Comparison of ENCODE assay signal across 8 mouse cellular contexts in the genomic region with DNA sequence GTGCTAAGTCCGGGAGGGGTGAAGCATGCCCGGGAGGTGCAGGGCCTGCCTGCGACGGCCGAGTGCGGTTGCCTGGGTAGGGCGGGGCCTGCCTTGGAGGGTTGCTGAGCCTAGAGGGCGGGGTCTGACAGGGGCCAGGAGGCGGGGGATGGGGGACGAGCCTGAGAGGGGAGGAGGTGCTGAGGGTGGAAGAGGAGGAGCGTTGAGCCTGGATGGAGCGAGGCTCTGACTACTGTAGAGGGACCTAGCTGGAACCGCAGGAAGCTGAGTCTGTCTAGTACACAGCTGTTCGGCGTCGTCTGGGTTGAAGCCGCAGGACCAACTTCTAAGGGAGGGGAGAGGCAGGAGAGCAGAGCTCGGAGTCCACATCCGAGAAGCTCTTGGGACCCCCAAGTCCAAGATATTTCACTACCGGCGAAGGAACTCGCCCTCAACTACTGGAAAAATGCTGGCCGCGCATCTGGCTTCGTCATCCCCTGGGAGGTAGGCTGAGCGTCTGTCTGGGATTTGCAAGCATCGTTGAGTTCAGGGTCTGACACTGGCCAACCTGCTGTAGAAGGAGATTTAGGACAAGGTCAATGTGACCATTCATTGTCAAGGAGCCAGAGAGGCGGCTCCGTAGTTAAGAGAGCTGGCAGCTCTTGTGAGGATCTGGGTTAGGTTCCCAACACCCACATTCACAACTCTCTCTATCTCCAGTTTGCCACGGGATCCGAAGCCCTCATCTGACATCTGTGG. TPM values are rescaled to one million over a fixed set of nuclear protein-coding genes. Genes with fewer than 3 reads are reported as not detected.
DNase-seq lines count a peak whose midpoint lies in the region; ATAC-seq and TF ChIP-seq lines count a peak whose summit lies in the region.

A gene (plus strand): TSS at position 112 of the 738 bp plus-strand sequence.

- intact Hi-C loops in heart, postnatal 10 days (cut with DNase I), result no loop called here

- no peaks in the 10 kb centered on the region for H3K36me3 ChIP-seq in forebrain, embryonic 11.5 days (ENCODE audit: control insufficient read depth, insufficient read depth, low read length)
- no peaks in the 10 kb centered on the region for H3K36me3 ChIP-seq in lung, embryonic 14.5 days (ENCODE audit: insufficient read depth)

- no peak within 1 kb of the TSS for H3K27ac ChIP-seq in forebrain, embryonic 11.5 days (ENCODE audit: low read depth, low read length)
- H3K27ac ChIP-seq in lung, embryonic 14.5 days (ENCODE audit: low read depth), result no peak within 1 kb of the TSS; the same call in 1 of the 2 replicates

- WGBS in forebrain, embryonic 11.5 days, result 2% methylated on average over 31 of the region's 31 CpGs
- 1% methylated on average over 31 of the region's 31 CpGs for WGBS in lung, embryonic 14.5 days

- H3K4me2 ChIP-seq in forebrain, embryonic 11.5 days (ENCODE audit: low read depth, low read length, severe bottlenecking), result peak within 1 kb of the TSS; percentile 56
- peak within 1 kb of the TSS; percentile 78 for H3K4me2 ChIP-seq in lung, embryonic 14.5 days

- no peak; the same call in 1 of the 2 replicates for TF ChIP-seq CTCF in lung, embryonic 14.5 days (IDR thresholded peaks at IDR 0.05; ENCODE audit: low read depth)

- peak; percentile 96 for DNase-seq in ES-CJ7 (ENCODE audit: low read depth, low spot score)
- DNase-seq in c-Kit-positive CD71-positive TER-119-negative erythroid progenitor cells, embryonic 14.5 days (ENCODE audit: low read depth), result peak; percentile 78
- DNase-seq in forebrain, embryonic 11.5 days (ENCODE audit: low spot score), result peak; percentile 93
- DNase-seq in heart, postnatal 10 days, result peak; percentile 88 to 92
- peak; percentile 95 to 96 for DNase-seq in kidney, postnatal 36 days
- DNase-seq in lung, embryonic 14.5 days, result peak; percentile 90
- DNase-seq in thymus, postnatal 4 days, result peak; percentile 83

- peak; percentile 91 for ATAC-seq in forebrain, embryonic 11.5 days (replicated peaks; ENCODE audit: low FRiP score)
- ATAC-seq in lung, embryonic 14.5 days (ENCODE audit: insufficient read depth), result peak; percentile 93
- ATAC-seq in neutrophil, adult 5-6 weeks (ENCODE audit: extremely low read depth, insufficient number of reproducible peaks, low FRiP score, poor library complexity, severe bottlenecking), result peak; percentile 80

- H3K4me1 ChIP-seq in forebrain, embryonic 11.5 days (replicated peaks; ENCODE audit: control insufficient read depth, insufficient read depth, low read length), result peaks cover 16% of the 10 kb centered on the region
- peaks cover 38% of the 10 kb centered on the region for H3K4me1 ChIP-seq in lung, embryonic 14.5 days (ENCODE audit: insufficient read depth)

- peak within 1 kb of the TSS; percentile 30 for H3K4me3 ChIP-seq in forebrain, embryonic 11.5 days (ENCODE audit: low read depth, low read length)
- H3K4me3 ChIP-seq in lung, embryonic 14.5 days (ENCODE audit: low read depth, low read length), result peak within 1 kb of the TSS; percentile 36

- peak within 1 kb of the TSS; percentile 35; the same call in 1 of the 2 replicates for H3K9ac ChIP-seq in forebrain, embryonic 11.5 days (ENCODE audit: low read length)
- peak within 1 kb of the TSS; percentile 35; the same call in 1 of the 2 replicates for H3K9ac ChIP-seq in lung, embryonic 14.5 days

- H3K9me3 ChIP-seq in forebrain, embryonic 11.5 days (ENCODE audit: control insufficient read depth, low read length), result no peaks in the 10 kb centered on the region
- H3K9me3 ChIP-seq in lung, embryonic 14.5 days (ENCODE audit: low read depth, low read length), result no peaks in the 10 kb centered on the region

- H3K27me3 ChIP-seq in forebrain, embryonic 11.5 days (ENCODE audit: control insufficient read depth, insufficient read depth, low read length), result peaks cover 60% of the 10 kb centered on the region
- peaks cover 35% of the 10 kb centered on the region for H3K27me3 ChIP-seq in lung, embryonic 14.5 days (ENCODE audit: insufficient read depth, low read length)

RNA-seq across cellular contexts. Expression of the gene that starts here (rescaled TPM):
- polyA plus RNA-seq in forebrain, embryonic 11.5 days (2014; fragmentation: Nextera tagmentation; extraction: Ambion mirVana), result 1.5 and 1.6 TPM in 2 replicates
- 10 to 100 TPM; 11.6 to 14.7 TPM for total RNA-seq in heart, postnatal 10 days (2021)
- polyA plus RNA-seq in lung, embryonic 14.5 days (2014; fragmentation: Nextera tagmentation; extraction: Ambion mirVana), result 20.1 and 21.1 TPM in 2 replicates
- total RNA-seq in neutrophil, adult 5-6 weeks (2017), result not detected in 2 replicates

Comparison
In these comparisons a context has a peak if more than half of its experiments do, and no peak if none do; other contexts are left out.
1. RNA of the gene that starts here (total RNA-seq): 11.6 to 14.7 TPM in heart, postnatal 10 days; not detected in neutrophil, adult 5-6 weeks; every median in the first group is over 10 times any median in the second.
2. Peak in ATAC-seq in neutrophil, adult 5-6 weeks; RNA of the gene not detected or under 1 TPM.
3. Peak in every context shown above with its lines, with median percentiles within 50 percentile points of each other: DNase-seq and ATAC-seq.